Mouse (Mus musculus) ES-CJ7 (cell line): ENCODE results near the gene Brinp3.

Source experiments
- DNase-seq: peaks from one replicate; pipeline ENCODE4 v3.0.0; 2011; ENCODE audit warnings: low read depth, low spot score

The Brinp3 gene

DNA sequence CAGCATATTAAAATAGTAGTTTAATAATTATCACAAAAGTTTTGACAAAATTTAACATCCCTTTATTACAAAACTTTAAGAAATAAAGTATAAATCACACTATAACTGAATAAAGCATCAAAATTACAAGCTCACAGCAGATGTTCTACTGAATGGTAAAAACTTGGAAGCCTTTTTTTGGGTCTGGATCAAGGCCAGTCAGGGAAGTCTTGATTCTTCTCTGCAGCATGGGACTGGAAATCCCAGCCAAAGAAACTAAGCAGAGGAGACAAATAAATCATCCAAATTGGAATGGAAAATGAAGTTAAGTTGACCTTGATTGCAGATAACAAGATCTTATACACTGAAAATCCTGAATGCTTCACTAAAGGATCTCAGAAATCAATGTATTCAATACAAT lies 298.3 kb downstream of the Brinp3 start:
- no peak for DNase-seq

DNA sequence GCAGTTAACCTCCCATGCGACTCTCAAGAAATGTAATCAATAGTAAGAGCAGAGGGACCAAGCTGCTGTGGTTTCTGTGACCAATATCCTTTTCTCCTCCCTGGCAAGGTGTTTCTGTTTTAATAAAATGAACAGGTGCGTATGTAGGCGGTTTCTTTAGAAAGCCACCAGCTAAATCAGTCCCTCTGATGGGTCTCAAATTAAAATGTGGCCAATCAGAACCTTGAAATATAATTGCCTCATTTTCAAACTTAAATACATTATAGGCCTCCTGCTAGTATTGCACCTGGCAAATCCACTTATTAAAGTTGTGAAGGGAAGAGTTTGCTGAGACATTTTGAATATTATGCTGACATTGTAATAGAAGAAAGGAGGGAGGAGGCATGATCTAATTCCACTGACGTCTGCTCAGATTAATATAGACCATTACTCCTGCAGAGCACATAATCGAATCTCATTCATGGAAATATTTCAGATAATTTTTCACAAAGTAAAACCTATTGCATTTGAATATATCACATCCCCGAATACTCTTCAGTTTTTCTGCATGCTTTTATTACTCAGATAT lies 305.5 kb downstream of the Brinp3 start:
- DNase-seq = no peak

DNA sequence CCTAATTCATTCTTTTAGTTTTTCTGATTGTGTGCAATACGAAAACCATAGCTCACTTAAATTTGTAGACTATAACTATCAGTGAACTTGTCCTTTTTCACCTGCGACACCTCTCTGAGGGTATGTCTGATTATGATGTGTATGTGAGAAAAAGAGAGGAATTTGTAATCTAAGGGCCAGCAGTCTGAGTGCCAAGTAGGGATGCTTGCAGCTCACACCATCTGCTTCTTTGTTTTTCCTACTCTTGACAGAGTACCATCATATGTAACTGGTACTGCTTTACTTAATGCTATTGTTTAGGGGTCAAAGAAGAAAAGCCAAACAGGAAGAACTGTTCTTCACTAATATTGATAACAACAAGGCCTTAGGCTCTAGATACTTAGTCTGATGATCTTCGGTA lies 307.3 kb downstream of the Brinp3 start:
- DNase-seq = no peak

DNA sequence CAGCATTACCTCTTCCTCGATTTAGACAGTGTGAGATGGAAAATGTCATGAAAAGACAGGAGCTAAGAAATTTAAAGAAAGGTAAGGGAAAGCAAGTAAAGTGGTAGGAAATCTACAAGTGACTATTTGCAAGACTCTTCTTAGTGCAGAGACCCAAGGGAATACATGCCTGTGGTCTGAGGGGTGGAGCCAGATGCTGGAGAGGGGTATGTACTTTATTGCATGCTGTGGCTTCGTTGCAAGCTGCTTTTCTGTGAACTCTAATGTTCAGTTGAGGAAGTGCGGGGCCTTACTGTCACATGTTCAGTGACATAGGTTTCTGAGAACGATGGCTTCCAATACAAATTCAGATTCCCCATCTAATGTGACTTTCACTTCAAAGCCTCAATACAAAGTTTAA lies 313.2 kb downstream of the Brinp3 start:
- no peak for DNase-seq

DNA sequence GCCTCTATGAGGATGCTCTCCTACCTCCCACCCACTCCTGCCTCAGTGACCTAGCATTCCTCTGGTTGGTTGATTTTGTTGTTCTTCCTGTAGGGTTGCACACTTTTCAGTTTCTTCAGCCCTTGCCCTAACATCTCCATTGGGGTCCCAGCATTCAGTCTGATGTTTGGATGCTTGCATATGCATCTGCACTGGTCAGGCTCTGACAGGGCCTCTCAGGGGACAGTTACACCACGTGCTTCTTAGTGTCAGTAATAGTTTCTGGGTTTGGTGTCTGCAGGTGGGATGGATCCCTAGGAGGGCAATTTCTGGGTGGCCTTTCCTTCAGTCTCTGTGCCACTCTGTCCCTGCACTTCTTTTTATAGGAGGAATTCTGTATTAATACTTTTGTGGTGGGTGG lies 339.3 kb downstream of the Brinp3 start:
- no peak for DNase-seq

DNA sequence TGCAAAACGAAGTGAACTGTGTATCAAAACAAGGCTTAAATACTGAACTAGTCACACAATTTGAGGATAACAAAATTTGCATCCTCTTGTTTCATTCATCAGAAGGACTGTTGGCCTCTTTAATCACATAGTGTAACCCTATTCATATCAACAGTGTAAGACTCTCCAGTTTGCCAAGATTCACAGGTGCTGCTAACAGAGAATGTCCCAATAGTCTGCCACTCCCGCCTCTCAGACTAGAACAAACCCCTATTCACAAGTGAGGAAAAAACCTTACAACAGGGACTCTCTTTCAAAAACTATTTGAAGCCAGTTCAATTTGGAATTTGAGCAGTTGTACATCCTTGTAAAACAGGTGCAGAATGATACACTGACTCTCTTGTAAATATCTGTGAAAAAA lies 349.5 kb downstream of the Brinp3 start:
- no peak for DNase-seq

DNA sequence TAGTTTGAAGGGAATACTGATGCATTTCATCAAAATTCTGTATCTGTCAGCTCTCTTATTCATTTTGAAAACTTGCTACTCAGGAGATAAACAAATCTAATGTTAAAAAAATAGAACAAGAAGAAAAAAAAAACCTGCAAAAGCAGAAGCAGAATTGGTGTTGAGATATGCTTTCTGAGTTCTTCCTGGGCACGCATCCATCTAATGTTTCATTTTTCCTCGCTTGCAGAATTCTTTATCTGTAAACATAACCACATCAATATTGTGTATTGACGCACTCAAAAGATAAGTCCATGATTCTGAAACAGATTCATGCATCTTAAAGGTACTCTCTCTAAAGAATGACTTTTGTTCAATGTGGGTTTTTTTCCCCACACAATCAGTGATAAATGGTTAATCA lies 354.3 kb downstream of the Brinp3 start:
- DNase-seq = no peak

DNA sequence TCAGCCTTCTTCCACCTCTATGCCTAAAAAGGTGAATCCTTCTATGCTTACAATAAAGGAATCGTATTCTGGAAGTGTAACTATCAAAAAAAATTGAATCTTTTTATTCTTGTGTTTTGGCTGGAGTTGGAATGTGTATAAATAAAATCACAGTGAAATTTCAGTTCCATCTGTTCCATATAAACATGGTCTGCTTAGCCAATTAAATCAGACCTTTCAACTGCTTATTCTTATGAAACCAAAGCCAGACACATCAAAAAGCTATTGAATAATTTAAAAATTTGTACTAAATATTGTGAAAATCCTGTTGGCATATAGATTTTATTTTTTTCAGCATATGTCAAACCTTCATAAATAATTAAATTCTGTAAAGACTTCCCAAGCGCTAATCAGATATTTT lies 355.6 kb downstream of the Brinp3 start:
- no peak for DNase-seq

DNA sequence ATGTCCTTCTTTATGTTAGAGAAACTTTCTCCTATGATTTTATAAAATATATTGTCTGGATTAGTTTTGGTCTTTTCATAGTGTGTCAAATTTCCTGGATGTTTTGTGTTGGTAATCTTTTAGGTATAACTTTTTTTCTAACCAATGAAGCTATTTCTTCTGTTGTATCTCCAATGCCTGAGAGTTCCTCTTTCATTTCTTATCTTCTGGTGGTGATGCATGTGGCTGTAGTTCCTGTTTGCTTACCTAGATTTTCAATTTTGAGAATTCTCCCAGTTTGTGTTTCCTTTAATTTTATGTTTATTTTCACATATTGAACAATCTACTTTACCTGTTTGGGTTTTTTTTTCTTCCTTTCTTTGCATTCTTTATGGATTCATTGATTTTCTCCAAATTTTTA lies 404.1 kb downstream of the Brinp3 start:
- no peak for DNase-seq

DNA sequence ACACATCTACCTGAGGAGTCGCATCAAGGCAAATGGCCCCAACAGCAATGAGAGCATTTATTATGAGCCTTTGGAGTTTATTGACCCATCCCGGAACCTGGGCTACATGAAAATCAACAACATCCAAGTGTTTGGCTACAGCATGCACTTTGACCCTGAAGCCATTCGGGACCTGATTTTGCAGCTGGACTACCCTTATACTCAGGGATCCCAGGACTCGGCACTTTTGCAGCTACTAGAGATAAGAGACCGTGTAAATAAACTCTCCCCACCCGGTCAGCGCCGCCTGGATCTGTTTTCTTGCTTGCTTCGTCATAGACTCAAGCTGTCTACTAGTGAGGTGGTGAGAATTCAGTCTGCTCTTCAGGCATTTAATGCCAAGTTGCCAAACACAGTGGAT lies 407.1 kb downstream of the Brinp3 start:
- no peak for DNase-seq

DNA sequence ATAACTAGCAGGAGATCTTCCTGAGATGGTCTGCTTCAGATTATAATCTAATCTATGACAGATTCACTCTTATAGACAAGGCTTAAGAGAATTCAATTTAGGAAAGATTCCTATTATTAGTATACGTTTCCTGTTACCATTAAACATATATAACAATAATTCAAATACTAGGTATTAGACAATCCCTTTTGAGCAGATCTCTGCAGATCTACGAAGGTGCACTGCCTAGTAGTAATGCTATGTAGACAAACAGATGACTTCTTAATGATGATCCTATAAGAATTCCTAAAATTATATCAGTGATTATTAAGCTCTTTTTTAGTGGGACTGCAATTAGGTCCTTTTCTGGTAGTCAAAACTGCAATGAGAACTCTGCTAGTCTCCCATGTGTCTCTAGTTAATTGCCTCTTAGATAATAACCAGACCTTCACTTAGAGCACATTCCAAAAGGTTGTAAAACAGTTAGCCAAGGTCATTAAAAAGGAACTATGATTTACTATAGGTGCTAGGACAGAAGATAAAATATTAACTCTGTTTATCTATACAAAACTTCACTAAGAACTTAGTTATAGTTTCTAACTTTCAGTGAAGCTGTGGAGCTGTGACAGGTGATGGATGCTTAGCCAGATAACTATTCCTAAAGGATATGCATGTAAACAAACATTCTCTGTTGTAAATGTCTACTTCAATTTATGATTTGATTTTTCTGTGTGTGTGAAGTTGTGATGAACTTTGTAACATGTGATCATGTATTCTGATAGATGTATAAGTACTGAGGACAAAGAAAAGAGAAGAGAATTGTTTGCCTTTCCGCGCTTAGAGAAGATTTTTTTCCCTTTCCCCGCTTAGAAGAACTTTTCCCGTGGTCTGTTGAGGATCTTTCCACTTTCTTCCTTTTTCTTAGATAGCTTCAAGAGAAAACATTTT lies 445.2 kb downstream of the Brinp3 start:
- no peak for DNase-seq
